Mouse (Mus musculus) left cerebral cortex, postnatal 4 days (tissue): ENCODE results near the gene Ect2l. TPM values are rescaled to one million over a fixed set of nuclear protein-coding genes. Genes with fewer than 3 reads are reported as not detected.

Experiments
- DNase-seq: peaks from one replicate; pipeline ENCODE4 v3.0.0-alpha.2; 2022
- intact Hi-C: fragments of 180-260 bp; cut with DNase I; formaldehyde crosslinking; loops from one replicate; pipeline ENCODE4 v1.15.1; 2025
- total RNA-seq, 2 experiments: library from RNA; stranded (reverse); gene quantifications; 2 replicates each; pipeline ENCODE4 v1.2.3; 2021

Gene Ect2l
- total RNA-seq = under 1 TPM; 0.18 to 0.52 TPM

- peak; percentile 18 for DNase-seq
- intact Hi-C loops = no loop called here
These were observed at the start of gene Ect2l for GRCm38 (mm10) chr10:18210726-18211125. TSS of gene Ect2l (minus strand) at chr10:18210890.

GRCm38 (mm10) chr10:18251345-18251744 lies 40.7 kb upstream of the Ect2l start:
- intact Hi-C loops = no loop called here
- DNase-seq = no peak

- intact Hi-C loops = loop anchor here (10.0 kb wide), 1 partner anchor 141 kb away; no protein-coding TSS in a partner anchor
- no peak for DNase-seq
These were observed 32.9 kb upstream of the Ect2l start for GRCm38 (mm10) chr10:18243614-18244013.

DNA sequence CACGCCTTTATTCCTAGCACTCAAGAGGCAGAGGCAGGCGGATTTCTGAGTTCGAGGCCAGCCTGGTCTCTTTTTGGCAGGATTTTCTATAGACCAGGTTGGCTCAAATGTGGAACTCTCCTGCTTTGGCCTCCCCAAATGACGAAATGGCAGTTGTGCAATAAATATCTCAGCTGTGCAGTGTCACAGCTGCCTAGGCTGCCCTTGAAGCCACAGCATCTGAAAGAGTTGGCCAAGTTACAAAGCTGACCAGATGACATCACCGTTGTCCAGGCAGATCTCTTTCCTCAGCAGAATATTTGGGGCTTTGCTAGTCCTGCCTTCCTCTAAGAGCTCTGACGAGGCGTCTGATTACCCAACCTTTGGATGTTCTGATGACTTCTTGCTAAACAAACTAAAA lies 26.5 kb upstream of the Ect2l start:
- intact Hi-C loops = no loop called here
- no peak for DNase-seq

DNA sequence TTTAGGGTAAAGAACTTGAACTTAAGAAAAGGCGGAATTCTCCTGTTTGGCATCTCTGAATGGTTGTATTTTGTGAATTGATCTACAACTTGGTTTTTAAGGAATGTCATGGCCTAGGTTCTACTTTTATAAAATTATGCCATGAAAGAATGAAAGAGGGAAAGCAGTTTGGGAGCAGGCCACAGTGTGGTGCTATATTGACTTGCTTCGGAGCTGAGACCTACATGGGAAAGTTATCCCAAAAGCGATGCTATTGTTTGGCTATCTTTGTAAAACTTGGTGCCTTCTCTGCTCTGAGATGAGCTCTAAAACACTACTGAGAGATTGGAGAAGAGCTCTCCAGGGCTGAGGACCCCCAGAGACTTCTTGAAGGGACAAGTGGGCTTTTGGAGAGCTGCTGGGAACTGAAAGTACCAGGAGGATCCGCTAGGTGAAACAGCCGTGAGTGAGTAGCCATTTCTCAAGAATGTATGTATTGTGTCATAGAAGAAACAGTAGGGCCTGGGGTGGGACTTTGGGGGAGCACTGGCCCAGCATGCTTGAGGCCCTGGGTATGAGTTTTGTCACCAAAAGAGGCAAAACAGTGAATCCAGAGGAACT lies 25.7 kb upstream of the Ect2l start:
- intact Hi-C loops = no loop called here

DNA sequence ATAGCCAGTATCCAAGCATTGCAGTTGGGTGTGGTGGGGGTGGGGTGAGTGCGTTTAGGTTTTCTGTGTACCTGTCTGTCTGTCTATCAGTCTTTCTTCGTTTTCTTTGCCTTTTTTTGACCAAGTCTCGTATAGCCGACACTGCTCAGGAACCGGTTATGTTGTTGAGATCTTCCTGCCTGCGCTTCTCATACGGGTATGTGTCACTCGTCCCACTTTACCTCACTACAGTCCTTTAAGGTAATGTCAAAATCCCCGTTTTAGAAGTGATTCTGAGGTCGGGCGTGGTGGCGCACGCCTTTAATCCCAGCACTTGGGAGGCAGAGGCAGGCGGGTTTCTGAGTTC lies 24.7 kb upstream of the Ect2l start:
- no peak for DNase-seq
- intact Hi-C loops = no loop called here

More for the DNA sequence above, 25.7 kb upstream of the Ect2l start:
- no peak for DNase-seq

- intact Hi-C loops = no loop called here
- DNase-seq = peak; percentile 93
These were observed 24.1 kb upstream of the Ect2l start, which contains the start of gene Ccdc28a for GRCm38 (mm10) chr10:18234560-18235401. TSS of gene Ccdc28a (minus strand) at chr10:18234998.

DNA sequence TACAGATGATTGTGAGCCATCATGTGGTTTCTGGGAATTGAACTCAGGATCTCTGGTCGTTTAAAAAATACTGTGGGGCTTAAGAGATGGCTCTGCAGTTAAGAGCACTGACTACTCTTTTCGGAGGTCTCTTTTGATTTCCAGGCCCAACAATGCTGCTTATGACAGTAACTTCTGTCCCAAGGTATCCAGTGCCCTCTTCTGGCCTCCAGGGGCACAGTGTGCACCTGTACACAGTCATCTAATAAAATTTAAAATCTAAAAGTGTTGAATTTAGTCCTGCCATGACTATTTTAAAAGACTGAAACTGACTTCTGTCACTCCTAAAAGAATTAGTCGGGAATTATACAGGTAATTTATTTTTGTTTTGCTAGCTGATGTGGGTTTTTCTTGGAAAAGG lies 23.2 kb upstream of the Ect2l start:
- intact Hi-C loops = no loop called here
- peak; percentile 3 for DNase-seq

DNA sequence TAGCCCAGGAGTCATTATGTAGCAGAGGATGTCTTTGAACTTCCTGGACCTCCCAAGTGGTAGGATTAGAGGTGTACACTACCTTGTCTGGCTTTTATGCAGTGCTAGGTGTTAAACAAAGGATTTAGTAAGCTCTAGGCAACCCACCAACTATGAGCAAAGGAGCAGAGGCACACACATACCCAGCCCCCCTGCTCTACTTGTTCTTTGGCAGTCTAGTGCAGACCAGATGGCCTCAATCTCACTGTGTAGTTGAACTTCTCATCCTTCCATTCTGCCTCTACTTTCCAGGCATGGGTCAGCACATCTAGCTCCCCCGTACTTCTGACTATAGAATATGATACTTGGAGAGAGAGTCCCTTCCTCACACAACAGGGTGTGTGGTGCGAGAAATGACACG lies 13.7 kb upstream of the Ect2l start:
- intact Hi-C loops = no loop called here
- DNase-seq = no peak

GRCm38 (mm10) chr10:18219351-18219750 lies 8.7 kb upstream of the Ect2l start:
- DNase-seq = no peak
- intact Hi-C loops = no loop called here

GRCm38 (mm10) chr10:18214124-18214523 lies 3.4 kb upstream of the Ect2l start:
- intact Hi-C loops = no loop called here
- no peak for DNase-seq

DNA sequence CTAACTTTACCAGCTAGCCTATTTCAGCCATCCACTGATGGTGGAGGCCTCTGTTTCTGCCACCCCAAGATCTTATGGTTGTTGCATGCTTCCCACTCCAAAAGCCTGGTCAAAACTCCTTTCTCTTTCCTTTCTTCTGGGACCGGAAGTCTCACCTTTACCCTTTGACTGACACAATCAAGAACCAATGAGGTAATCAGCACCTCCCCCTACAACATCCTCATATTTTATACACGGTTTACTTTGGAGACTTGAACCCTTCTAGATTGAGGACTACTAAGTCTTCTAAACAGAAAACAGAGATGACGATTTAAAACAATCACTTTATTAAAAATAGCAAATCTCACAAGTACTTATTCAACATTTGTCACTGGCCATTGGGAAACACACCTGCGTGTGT lies 2.7 kb upstream of the Ect2l start:
- DNase-seq = no peak
- intact Hi-C loops = no loop called here

DNA sequence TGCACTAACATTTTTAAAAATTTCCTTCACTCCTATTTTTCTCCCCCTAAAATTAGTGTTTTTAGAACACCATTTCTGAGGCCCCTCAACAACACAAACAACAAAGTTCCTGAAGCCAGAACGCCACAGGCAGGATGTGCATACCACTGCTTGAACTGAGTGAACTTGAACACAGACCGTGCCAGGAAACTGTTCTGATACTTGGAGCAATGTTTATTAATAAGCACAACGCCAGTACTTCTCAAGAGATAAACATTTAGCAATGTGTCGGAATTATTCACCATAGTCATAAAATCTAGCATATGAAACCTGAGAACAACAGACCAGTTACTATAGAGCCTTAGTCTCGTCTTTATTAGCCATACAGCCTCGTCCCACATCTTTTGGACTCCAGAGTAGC lies 571 bp downstream of the Ect2l start:
- intact Hi-C loops = no loop called here
- DNase-seq = no peak

DNA sequence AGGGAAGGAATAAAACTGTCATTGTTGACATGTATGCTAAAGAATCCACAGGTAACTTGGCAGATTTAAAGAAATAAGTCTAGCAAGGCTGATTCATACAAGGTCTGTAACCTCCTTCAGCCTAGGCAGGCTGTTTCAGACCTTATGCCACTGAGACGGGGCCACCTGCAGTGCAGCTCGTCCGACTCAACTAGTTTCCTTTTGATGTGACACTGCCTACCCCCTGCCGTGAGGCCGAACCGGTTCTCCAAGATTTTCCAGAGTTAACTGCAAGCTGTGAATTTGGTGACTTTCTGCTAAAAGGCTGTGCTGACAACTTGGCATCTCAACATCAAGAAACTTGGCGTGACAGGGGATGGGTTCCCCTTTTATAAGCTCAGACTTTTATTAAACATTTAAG lies 6.6 kb downstream of the Ect2l start:
- peak; percentile 17 for DNase-seq
- intact Hi-C loops = no loop called here

- intact Hi-C loops = no loop called here
- DNase-seq = no peak
These were observed 8.3 kb downstream of the Ect2l start for GRCm38 (mm10) chr10:18202401-18202800.

- intact Hi-C loops = no loop called here
- DNase-seq = no peak
These were observed 10.0 kb downstream of the Ect2l start for GRCm38 (mm10) chr10:18200656-18201055.

DNA sequence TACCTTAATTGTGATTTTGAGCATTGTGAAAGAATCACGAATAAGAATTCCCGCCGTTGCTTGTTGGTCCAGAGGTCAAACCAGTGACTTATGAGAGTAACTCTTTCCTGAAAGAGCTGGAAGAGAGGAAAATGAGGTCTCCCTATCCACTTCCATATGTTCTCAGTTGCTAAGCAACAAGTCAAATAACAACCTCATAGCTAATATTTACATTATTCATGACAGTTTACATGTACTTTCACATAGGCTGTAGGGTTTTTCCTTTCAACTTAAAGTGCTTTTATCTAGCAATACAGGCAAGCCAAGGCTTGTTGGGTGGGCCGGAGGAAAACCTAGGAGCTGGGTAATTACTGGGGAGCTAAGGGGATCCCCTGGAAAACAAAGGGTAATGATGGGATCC lies 10.8 kb downstream of the Ect2l start:
- intact Hi-C loops = loop anchor here (5.0 kb wide), 1 partner anchor 143 kb away; the partner anchor contains the start of gene Reps1
- DNase-seq = no peak

- no peak for DNase-seq
- intact Hi-C loops = loop anchor here (5.0 kb wide), 1 partner anchor 141 kb away; the partner anchor contains the start of gene Reps1
These were observed 12.2 kb downstream of the Ect2l start for GRCm38 (mm10) chr10:18198286-18199015.

- peak; percentile 48 for DNase-seq
- intact Hi-C loops = loop anchor here (5.0 kb wide), 1 partner anchor 140 kb away; the partner anchor contains the start of gene Reps1
These were observed 13.3 kb downstream of the Ect2l start for GRCm38 (mm10) chr10:18197206-18197979.

DNA sequence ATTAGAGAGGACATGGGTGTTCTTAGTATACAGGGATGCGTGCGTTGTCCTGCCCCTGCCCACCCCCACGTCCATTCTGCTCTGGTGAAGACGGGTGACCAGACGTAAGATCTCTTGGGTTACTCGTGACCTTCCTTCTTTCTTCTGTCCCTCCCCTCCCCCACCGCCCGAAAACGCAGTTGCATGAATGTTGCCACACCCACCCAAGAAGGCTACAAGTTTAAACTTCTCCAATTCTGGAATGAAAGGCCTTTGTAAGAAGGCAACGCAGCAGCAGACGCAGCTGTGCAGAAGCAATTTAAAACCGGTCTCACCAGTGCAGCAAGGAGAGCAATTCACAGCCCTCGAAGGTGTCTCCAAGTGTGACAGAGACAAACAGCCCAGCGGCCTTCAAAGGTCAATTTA lies 16.0 kb downstream of the Ect2l start:
- intact Hi-C loops = loop anchor here (5.0 kb wide), 1 partner anchor 137 kb away; the partner anchor contains the start of gene Reps1
- no peak for DNase-seq
